Comparison of ENCODE assay signal across 14 mouse cellular contexts in the genomic region with DNA sequence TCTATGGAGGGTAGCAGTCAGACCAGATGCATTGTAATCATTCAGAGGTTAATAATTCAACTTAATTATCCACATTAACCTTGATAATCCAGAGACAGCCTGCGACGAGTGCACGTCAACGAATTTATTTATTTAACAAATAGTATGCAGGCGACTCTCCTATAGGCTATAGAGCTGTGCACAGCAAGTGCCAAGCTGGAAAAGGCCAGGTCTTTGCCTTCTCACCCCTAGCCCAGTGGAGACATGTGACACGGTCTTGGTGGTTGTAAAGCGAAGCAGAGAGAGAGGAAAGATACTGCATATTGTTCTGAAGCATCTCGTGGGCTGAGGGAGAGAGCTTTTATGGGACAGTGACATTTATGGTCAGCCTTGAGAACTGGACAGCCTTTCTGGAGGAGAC.
DNase-seq lines count a peak whose midpoint lies in the region; ATAC-seq and TF ChIP-seq lines count a peak whose summit lies in the region.
"Had no signal": no experiment of that assay in that cellular context is flagged by ENCODE, and none has a peak within 500 bp of the region (broad histone marks: within the 10 kb centered on the region; RNA-seq: fewer than 3 reads in every experiment).

No protein-coding gene starts in this region.

- no peak overlapping the region for H3K9ac ChIP-seq in heart, adult 2 months (ENCODE audit: low read depth, low read length)
- no peak overlapping the region for H3K9ac ChIP-seq in kidney, embryonic 15.5 days
- no peak overlapping the region for H3K9ac ChIP-seq in embryonic facial prominence, embryonic 13.5 days
- H3K9ac ChIP-seq: embryonic facial prominence, embryonic 12.5 days; liver, embryonic 14.5 days; lung, embryonic 15.5 days had no signal

- no peak overlapping the region for H3K4me3 ChIP-seq in heart, adult 2 months
- no peak overlapping the region for H3K4me3 ChIP-seq in kidney, embryonic 15.5 days (replicated peaks)
- H3K4me3 ChIP-seq in embryonic facial prominence, embryonic 13.5 days: no peak overlapping the region
- no peak overlapping the region for H3K4me3 ChIP-seq in left cerebral cortex, adult 2 months
- H3K4me3 ChIP-seq: embryonic facial prominence, embryonic 12.5 days; lung, embryonic 15.5 days had no signal

- H3K9me3 ChIP-seq in kidney, embryonic 15.5 days (replicated peaks): no peaks in the 10 kb centered on the region
- H3K9me3 ChIP-seq in embryonic facial prominence, embryonic 13.5 days: no peaks in the 10 kb centered on the region
- H3K9me3 ChIP-seq: embryonic facial prominence, embryonic 12.5 days; lung, embryonic 15.5 days had no signal

- no peaks in the 10 kb centered on the region for H3K79me2 ChIP-seq in heart, adult 2 months (replicated peaks; ENCODE audit: control insufficient read depth, insufficient read depth, low read length)

- no peaks in the 10 kb centered on the region for H3K27me3 ChIP-seq in heart, adult 2 months (ENCODE audit: control insufficient read depth, insufficient read depth, low read length)
- H3K27me3 ChIP-seq in kidney, embryonic 15.5 days: peaks cover 5% of the 10 kb centered on the region
- H3K27me3 ChIP-seq in embryonic facial prominence, embryonic 13.5 days: no peaks in the 10 kb centered on the region
- H3K27me3 ChIP-seq: embryonic facial prominence, embryonic 12.5 days; lung, embryonic 15.5 days had no signal

- H3K4me2 ChIP-seq in kidney, embryonic 15.5 days: no peak overlapping the region
- H3K4me2 ChIP-seq in embryonic facial prominence, embryonic 13.5 days: no peak overlapping the region
- H3K4me2 ChIP-seq: embryonic facial prominence, embryonic 12.5 days; lung, embryonic 15.5 days; midbrain, embryonic 11.5 days had no signal

- peak overlapping the region; percentile 73 for H3K27ac ChIP-seq in heart, adult 2 months
- peak overlapping the region; percentile 46; the same call in 1 of the 2 replicates for H3K27ac ChIP-seq in kidney, embryonic 15.5 days
- H3K27ac ChIP-seq in embryonic facial prominence, embryonic 13.5 days: 0 out of 2 replicates have a peak overlapping the region, but pooled peaks have one; percentile 51
- no peak overlapping the region for H3K27ac ChIP-seq in left cerebral cortex, adult 2 months
- H3K27ac ChIP-seq: liver, embryonic 14.5 days; lung, embryonic 15.5 days had no signal

- TF ChIP-seq CTCF in heart, adult 2 months (IDR thresholded peaks at IDR 0.05): no peak
- TF ChIP-seq CTCF in left cerebral cortex, adult 2 months (IDR thresholded peaks at IDR 0.05): no peak

- ATAC-seq in kidney, embryonic 15.5 days (replicated peaks; ENCODE audit: low FRiP score): peak; percentile 56
- no peak for ATAC-seq in embryonic facial prominence, embryonic 13.5 days (ENCODE audit: insufficient number of reproducible peaks, insufficient read depth, low FRiP score, low TSS enrichment, low read depth)

- intact Hi-C loops in heart, adult 2 months (cut with DNase I): no loop called here
- intact Hi-C loops in left cerebral cortex, adult 2 months (cut with DNase I): no loop called here

- no peaks in the 10 kb centered on the region for H3K36me3 ChIP-seq in heart, adult 2 months (ENCODE audit: control insufficient read depth, insufficient read depth, low read length)
- H3K36me3 ChIP-seq in kidney, embryonic 15.5 days: no peaks in the 10 kb centered on the region
- H3K36me3 ChIP-seq in embryonic facial prominence, embryonic 13.5 days: no peaks in the 10 kb centered on the region
- H3K36me3 ChIP-seq: embryonic facial prominence, embryonic 12.5 days; lung, embryonic 15.5 days had no signal

- TF ChIP-seq EP300 in heart, adult 2 months (IDR thresholded peaks at IDR 0.05; ENCODE audit: insufficient read depth, low read depth, low read length): no peak

- H3K4me1 ChIP-seq in heart, adult 2 months (ENCODE audit: control insufficient read depth, insufficient read depth, low read length): peaks cover 11% of the 10 kb centered on the region
- peaks cover 44% of the 10 kb centered on the region for H3K4me1 ChIP-seq in kidney, embryonic 15.5 days
- H3K4me1 ChIP-seq in embryonic facial prominence, embryonic 13.5 days: peaks cover 21% of the 10 kb centered on the region

- no peak for TF ChIP-seq POLR2A in heart, adult 2 months (IDR thresholded peaks at IDR 0.05; ENCODE audit: insufficient read depth, low read depth, low read length)

- DNase-seq in heart, adult 2 months: no peak
- no peak for DNase-seq in heart, adult 9 months (ENCODE audit: low spot score in 2 of 2)
- DNase-seq in kidney, adult 9 months: no peak
- peak; percentile 68 for DNase-seq in adipocyte (ENCODE audit: low spot score)
- no peak for DNase-seq in left cerebral cortex, adult 2 months (ENCODE audit: extremely low spot score in 1 of 2, low spot score in 2 of 2)
- no peak for DNase-seq in urinary bladder, postnatal 10 days (ENCODE audit: low spot score)
- DNase-seq: B cell, adult 2 months; thymus, postnatal 25 days had no signal

- WGBS in heart, adult 2 months: 83% methylated on average over 8 of the region's 8 CpGs
- 23% methylated on average over 8 of the region's 8 CpGs for WGBS in kidney, embryonic 15.5 days
- WGBS in embryonic facial prominence, embryonic 13.5 days: 39% methylated on average over 8 of the region's 8 CpGs
